Mouse (Mus musculus) embryo, embryonic 11 days (tissue): ENCODE results near the gene Zfhx3.

Source experiments
- DNase-seq: peaks from one replicate; pipeline ENCODE4 v3.0.0-alpha.2; 2015

The Zfhx3 gene

DNA sequence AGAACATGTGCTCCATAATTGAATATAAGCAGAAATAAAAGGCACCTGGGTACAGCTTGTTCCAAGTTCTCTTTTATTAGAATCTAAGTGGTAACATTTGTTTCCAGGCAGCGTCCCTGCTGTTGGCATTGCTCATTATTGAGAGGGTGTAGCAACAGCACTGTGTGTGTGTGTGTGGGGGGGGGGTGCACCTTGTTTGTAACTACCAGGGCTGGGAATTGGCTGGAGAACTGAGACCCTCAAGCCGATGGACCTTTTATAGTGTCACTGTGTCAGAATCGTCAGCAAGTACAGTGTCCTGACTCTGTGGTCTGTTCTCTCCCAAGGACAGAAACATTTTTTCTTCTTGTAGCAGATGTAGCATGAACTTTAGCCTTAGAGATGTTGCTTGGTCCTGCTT is 77.2 kb downstream of the Zfhx3 start:
- DNase-seq, result no peak

DNA sequence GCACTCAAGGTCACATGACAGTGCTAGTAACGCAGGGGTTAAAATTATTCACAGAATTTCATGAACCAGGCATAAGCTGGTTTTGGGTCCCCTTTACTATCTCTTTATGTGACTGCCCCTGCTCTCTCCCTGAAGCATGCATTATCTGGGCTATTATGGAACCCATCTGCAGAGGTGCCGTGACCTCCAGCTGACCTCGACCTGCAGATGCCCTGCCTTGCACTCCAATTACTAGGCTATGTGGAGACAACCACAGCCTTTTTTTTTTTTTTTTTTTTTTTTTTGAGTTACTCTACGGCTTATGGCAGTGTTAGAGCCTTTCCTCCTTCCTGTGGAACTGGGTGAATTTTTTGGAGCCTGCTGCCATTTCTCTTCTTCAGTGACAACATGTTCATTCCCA is 80.0 kb downstream of the Zfhx3 start:
- DNase-seq, result peak; percentile 57

DNA sequence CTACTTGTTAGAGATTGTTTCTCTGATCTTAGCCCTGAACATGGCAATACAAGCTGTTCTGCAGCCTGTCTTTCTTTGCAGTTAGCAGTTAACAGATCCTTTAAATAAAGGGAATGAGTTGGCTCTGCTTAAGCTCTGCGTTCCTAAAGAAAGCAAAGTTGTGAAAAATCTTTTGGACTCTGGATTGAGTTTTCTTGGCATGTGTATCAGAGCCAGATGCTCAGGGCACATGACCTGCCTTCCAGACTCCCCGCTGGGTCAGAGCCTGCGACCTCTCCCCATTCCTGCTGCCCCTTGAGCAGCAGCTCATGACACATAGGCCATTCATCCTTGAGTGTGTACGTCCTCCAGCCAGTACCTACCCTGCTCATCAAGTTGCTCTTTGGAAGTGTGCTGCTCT is 81.9 kb downstream of the Zfhx3 start:
- DNase-seq, result peak; percentile 53

DNA sequence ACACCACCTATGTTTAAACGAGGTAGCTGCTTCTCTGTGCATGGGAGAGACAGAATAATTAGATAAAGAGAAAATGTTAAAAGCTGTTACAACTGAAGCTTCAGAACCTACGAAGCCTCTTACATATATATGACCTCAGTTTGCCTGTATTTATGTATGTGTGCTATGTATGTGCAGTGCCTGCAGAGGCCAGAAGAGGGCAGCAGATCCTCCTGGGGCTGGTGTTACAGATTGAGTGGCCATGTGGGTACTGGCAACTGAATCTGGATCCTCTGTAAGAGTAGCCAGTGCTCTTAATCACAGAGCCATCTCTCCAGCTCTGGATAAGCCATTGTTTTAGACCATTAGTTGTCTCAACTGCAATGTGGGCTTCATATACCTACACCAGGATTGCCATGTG is 82.8 kb downstream of the Zfhx3 start:
- no peak for DNase-seq

DNA sequence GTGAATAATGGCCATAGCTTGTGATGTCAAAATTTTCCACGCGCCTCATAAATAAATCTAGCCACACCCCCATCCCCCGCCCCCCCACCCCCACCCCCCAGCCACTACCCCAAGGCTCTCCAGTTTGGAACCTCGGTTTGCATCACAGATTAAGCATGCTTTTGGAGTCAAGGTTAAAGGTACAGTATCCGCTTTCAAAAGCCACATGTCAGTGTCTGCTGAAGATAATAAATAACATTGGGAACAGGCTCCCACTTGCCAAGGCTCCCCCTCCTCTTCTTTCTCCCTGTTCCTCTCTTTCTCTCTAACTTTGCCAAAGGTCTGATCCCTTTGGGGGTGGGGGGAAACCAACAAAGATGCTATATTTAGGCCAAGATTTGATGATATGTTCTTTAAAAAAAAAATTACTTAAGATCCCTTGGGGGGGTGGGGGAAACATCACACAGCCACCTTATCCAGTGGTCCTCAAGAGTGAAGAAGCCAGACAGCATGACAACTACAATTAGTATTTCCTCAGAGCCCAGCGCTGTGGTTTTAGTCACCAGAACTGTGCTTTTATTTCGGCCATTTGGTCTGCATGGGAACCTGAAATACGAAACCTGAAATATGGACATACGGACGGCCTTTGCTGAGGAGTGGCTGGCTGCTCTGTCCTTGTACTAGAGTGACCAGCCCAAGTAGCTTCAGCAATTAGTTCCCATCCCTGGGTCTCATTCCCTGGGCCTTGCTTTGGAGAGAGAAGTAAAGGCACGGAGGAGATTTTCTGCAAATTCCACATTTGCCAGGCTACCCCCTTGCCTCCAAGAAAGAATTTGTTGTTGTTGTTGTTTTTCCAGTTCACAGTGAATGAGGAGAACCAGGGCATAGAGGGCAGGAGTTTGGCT is 84.4 kb downstream of the Zfhx3 start:
- DNase-seq, result peak; percentile 71

DNA sequence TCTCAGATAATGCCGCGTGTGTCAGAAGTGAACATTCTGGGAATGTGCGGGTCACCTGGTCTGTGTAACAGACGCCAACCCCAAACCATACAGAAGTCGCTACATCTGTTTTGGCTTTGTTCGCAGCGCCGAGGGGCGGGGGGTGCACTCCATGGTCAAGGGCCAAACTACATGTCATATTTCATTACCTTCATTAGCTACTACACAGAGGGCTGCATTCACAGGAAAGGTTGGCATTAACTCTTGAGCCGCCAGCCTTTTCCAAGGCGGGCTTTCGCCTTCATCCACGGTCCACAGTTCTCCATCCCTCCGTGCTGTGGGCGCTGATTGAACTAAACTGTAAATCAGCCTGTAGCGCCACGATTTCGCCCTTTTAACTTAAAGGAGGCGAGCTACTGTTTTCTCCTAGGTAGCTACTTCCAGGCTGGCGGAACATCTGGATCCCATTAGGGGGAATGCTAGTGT is 85.1 kb downstream of the Zfhx3 start:
- DNase-seq, result peak; percentile 90

DNA sequence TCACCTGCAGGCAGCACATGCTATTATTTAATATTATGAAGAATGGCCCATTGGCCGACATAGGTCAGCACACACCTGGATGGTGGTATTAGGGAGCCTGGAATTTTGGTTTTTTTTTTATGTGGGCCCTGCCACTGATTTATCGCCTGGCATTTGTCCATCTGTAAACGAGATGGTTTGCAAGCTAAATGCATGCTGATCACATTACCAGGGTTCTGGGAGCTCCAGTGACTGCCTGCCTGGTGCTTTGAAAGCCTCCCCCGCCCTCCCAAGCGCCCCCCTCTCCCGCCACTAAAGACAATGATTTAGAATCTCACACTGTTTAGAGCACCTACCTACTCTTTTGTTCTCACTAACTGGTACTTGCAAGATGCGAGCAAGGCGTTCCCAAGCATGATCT is 86.0 kb downstream of the Zfhx3 start:
- DNase-seq, result peak; percentile 59

- no peak for DNase-seq
Measured at GRCm38 (mm10) chr8:108031159-108031558, 88.7 kb downstream of the Zfhx3 start.

- no peak for DNase-seq
Measured at GRCm38 (mm10) chr8:108034070-108034469, 91.6 kb downstream of the Zfhx3 start.

DNA sequence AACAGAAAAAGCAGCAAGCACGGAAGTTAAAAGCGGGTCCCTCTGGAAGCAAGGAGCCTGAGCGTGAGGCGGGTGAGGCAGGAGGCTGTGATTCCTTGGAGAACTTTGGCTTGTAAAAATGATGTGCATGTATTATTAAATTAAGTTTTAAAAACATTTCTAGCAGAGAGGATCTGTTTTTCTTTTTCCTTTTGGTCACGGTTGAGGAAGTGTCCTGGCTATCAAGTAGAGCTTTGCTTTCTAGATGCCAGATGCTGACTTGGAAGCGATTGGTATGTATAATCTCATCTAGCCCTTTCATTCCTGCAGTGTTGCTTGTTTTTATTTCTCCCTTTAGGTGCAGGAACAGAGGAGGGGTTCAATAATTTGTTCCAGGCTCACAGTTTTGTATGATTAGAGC is 92.3 kb downstream of the Zfhx3 start:
- DNase-seq, result peak; percentile 38

DNA sequence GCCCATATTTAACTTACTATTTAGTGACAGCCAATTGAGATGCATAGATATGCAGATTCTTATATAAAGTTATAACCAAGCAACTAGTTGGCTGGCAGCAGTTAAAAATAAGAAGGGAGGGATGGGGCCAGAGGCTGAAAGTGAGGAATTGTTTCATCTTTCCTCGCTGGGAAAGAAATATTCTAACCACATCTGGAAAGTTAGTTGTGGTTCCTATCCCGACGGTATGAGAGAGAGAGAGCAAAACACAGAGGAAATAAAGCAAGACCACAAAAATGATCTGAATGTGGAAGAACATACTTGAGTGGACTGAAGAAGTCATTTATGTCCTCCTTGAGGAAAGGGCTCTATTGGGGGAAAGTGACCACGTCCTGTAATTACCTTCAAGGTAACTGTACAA is 101.2 kb downstream of the Zfhx3 start:
- DNase-seq, result no peak

- no peak for DNase-seq
Measured at GRCm38 (mm10) chr8:108044185-108044584, 101.7 kb downstream of the Zfhx3 start.

- DNase-seq, result no peak
Measured at GRCm38 (mm10) chr8:108056241-108056640, 113.8 kb downstream of the Zfhx3 start.

DNA sequence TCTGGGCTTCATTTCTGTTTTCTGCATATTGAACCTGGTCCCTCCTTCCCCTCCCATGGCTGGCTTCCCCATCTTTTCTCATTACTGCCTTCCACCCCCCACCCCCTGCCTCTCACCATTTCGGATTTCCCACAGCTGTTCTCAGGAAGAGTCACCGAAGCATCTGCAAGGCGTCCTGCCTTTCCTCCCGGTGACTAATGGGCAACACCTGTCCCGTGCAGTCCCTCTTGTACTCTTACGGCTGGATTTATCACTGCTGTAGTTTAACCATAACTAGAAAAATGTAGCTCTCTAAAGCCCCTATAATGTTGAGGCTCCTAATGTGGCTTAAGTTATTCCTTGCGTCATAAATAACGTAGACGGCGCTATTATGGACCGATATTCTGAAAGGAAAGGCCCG is 119.5 kb downstream of the Zfhx3 start:
- peak; percentile 52 for DNase-seq

- DNase-seq, result no peak
Measured at GRCm38 (mm10) chr8:108067111-108067510, 124.7 kb downstream of the Zfhx3 start.

GRCm38 (mm10) chr8:108068195-108068594 is 125.8 kb downstream of the Zfhx3 start:
- DNase-seq, result peak; percentile 71

GRCm38 (mm10) chr8:108070438-108070837 is 128.0 kb downstream of the Zfhx3 start:
- DNase-seq, result no peak

DNA sequence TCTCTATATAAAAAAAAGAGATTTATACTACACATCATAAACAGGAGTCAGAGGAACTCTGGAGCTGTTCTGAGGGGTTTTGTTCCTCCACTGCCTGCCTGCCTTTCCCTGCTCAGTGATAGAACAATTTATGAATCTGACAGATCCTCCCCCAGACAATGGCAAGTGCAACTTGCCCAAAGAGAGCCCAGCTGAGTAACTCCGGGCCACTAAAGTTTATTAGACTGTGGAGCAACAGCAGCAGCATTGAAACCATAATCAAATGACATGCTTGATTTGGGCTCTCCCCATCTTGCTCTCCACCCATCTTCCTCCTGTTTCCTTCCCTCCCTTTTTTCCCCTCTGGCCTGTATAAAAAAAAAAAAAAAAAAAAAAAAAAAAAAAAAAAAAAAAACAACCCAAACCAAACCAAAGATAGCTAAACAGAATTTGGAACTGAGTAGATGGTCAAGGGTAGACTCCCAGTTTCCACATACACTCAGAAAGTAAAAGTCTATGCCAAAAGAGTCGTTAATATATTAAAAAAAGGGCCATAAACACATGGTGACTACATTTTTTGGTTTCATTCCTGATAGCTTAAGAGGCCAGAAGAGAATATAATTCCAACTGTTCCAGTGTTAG is 129.8 kb downstream of the Zfhx3 start:
- no peak for DNase-seq

DNA sequence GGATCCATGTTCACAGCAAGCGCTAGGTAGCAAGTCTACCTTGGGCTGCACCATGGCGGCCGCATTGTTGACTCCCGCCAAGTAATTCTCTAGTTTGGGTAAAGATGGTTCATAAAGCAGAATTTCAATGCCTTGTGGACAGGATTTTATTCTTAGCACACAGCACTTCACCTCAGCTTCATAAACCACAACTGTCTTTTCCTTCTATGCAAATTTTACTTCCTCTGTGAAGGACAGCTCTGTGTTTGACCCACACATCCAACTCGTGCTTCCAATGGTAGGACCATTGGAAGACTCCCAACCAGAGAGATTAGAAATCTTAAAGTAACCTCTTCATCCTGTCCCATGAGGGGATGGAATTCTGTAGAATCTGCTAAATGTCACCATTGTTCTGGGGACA is 130.4 kb downstream of the Zfhx3 start:
- DNase-seq, result no peak

GRCm38 (mm10) chr8:108075176-108075575 is 132.7 kb downstream of the Zfhx3 start:
- DNase-seq, result no peak

- peak; percentile 20 for DNase-seq
Measured at GRCm38 (mm10) chr8:108078726-108079125, 136.3 kb downstream of the Zfhx3 start.

DNA sequence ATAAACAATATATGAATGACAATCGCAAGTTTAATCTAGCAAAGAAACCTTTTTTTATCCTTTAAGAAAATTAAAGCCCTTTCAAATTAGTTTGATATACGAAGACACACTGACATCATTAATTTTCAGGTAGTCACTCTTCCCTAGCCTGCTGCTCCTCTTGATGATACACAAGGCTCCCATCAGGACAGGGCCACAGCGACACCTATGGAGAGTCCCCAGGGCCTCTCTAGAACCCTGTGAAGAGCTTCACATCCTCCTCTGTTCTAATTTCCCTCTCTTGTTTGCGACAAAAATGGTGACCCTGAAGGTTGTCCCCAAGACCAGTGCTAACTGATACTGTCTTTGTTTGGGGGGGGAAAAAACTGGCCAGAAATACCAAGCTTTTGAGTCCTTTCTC is 144.5 kb downstream of the Zfhx3 start:
- DNase-seq, result no peak

DNA sequence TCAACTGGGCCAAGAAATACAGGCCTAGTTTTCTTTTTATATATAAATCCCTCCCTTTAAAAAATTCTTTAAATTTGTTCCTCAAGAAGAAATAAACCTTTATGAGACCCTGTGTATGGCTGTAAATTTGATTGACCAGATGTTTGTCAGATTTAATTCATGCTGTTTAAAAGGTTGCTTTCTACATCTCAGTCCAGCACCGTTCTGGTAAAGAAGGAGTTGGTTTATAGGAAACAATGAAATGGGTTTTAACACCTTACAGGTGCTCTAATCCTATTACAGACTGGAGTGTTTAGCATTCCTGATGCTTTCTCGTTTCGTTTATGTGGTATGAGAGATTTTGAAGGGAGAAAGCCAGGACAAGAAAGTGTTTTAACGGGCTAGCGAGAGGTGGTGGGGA is 147.2 kb downstream of the Zfhx3 start:
- no peak for DNase-seq

DNA sequence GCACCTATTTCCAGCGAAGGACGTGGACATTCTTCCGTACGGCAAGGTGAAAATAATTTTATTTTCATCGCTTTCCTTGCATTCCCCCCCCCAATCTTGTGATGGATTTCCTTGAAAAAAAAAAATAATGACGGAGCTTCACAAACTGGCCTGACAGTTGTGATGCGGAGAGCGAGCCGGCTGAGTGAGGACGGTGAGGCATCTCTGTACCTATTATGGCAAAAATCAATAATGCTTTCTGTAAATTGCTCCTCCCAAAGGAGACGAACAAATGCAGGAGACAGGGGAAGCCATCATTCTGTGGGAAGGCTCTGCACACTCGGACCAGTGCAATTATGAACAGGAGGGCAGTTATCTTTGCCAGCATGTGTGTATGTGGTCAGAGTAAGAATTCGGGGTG is 156.2 kb downstream of the Zfhx3 start:
- DNase-seq, result no peak
